Mouse (Mus musculus) Patski (cell line): ENCODE results near the gene Loxl1. TPM values are rescaled to one million over a fixed set of nuclear protein-coding genes. Genes with fewer than 3 reads are reported as not detected.
A peak's percentile ranks its signal among the peaks of the same experiment; 100 is the strongest.

ENCODE experiments used
- ATAC-seq: fragments of 100-300 bp; one replicate; pipeline ENCODE4 v1.8.0; 2021
- CTCF ChIA-PET: fragments of 350-600 bp; sonication (Branson Sonifier 250); formaldehyde crosslinking; loops from one replicate; lab custom pipeline; 2022; ENCODE audit warnings: inconsistent platforms; lab: Charles Lee
- POLR2A ChIA-PET: fragments of 350-600 bp; sonication (Branson Sonifier 250); formaldehyde crosslinking; loops from one replicate; lab custom pipeline; 2022; ENCODE audit warnings: antibody characterized with exemption, inconsistent platforms; lab: Charles Lee
- DNase-seq: peaks from one replicate; pipeline ENCODE4 v3.0.0-alpha.2; 2011; ENCODE audit warnings: low read depth, low spot score
- H3K27me3 ChIP-seq: fragments of 371-371 bp; one replicate; pipeline ENCODE4 v1.5.1; 2021
- CTCF ChIP-seq: fragments of 100-300 bp; IDR thresholded peaks from one replicate; pipeline ENCODE4 v1.5.1; 2021
- in situ Hi-C: fragments of 300-500 bp; cut with MboI; formaldehyde crosslinking; loops from 3 replicates; pipeline ENCODE4 v1.11.1; 2018; ENCODE audit warnings: low pct_unique_long_range_greater_than_20kb, mixed read lengths
- polyA plus RNA-seq: library from polyadenylated mRNA; unstranded; gene quantifications from one replicate; pipeline ENCODE4 v1.2.3, GENCODE M21; 2021

Gene Loxl1
- polyA plus RNA-seq, 1 experiment from 2014 or later, result 139 TPM

DNA sequence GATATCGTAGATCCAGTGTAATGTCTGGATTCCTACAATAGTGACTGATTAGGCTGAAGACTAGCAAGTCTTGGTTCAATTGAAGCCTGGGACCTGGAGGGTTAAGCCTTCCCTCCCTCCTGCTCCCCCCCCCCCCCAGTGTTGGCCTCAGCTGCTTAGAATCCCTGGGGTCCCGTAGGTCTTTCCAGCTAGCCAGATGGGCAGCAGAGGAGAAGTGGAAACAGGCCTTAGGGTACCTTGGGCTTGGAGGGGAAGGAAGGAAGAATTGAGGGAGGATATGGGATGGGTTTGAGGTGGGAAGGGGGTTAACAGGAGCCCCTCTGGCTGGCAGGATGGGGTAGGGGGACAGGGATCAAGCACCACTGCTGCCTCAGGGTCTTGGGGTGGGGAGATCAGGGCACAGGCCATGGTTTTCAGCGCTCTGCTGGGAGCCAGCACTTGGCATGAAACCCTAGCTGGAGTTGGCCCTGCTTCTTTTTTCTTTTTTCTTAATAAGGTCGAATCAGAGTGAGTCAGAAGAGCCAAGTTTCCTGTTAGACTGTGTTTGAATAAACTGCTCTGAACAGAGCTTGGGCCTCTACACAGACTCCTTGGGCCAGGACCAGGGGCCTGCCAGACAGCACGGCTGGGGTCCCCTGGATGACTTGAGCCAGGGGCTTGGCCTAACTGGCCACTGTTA is 1.8 kb upstream of the Loxl1 start:
- TF ChIP-seq CTCF, result no peak
- in situ Hi-C loops, result loop anchor here (5.0 kb wide), 1 partner anchor 142 kb away; no protein-coding TSS in a partner anchor
- no peak for ATAC-seq
- ChIA-PET CTCF (no interaction called here), POLR2A (interaction anchor here (0.6 kb wide), 1 partner anchor 75 kb away, joined by 3 read pairs; no protein-coding TSS in a partner anchor)
- DNase-seq, result no peak
- no peaks in the 10 kb centered on the region for H3K27me3 ChIP-seq

DNA sequence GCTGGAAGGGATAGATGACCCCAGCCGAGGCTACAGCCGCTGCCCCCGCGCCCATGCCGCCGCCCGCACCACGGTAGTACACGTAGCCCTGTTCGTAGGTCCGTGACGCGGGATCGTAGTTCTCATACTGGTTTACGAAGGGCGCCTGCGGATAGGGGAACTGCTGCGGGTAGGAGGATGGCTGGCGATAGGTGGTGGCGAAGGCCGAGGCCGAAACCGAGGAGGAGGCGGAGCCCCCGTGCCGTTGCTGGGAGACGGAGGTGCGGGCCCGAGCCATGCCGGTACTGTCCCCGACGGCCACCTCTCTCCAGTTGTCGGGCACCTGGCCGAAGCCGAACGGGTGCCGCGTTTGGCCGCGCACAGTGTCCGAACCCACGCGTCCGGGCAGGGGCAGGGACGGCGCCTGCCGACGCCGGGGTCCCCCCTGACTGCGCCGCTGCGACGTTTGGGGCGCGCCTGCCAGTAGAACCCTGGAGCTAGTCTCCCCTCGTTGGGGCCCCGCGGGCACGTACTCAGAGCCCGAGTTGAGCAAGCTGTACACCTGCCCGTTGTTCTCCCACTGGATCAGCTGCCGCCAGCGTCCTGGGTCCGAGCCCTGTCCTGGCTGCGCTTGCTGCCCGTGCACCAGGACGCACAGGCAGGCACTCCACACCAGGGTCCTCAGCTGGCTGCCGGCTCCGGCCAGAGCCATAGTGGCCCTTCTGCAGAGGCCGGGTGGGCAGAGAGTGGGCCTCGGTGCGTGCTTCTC is 616 bp downstream of the Loxl1 start:
- H3K27me3 ChIP-seq, result no peaks in the 10 kb centered on the region
- peak; percentile 23 for ATAC-seq
- CTCF ChIA-PET, result interaction anchor here (0.7 to 1.5 kb wide), 2 partner anchors 13 to 17 kb away, joined by 3 read pairs; no protein-coding TSS in a partner anchor
- POLR2A ChIA-PET, result interaction anchor here (0.7 to 1.3 kb wide), 3 partner anchors 13 to 201 kb away, joined by 3 to 5 read pairs (median 3); no protein-coding TSS in a partner anchor
- no peak for DNase-seq
- no peak for TF ChIP-seq CTCF
- in situ Hi-C loops, result loop anchor here (5.0 kb wide), 1 partner anchor 145 kb away; no protein-coding TSS in a partner anchor

DNA sequence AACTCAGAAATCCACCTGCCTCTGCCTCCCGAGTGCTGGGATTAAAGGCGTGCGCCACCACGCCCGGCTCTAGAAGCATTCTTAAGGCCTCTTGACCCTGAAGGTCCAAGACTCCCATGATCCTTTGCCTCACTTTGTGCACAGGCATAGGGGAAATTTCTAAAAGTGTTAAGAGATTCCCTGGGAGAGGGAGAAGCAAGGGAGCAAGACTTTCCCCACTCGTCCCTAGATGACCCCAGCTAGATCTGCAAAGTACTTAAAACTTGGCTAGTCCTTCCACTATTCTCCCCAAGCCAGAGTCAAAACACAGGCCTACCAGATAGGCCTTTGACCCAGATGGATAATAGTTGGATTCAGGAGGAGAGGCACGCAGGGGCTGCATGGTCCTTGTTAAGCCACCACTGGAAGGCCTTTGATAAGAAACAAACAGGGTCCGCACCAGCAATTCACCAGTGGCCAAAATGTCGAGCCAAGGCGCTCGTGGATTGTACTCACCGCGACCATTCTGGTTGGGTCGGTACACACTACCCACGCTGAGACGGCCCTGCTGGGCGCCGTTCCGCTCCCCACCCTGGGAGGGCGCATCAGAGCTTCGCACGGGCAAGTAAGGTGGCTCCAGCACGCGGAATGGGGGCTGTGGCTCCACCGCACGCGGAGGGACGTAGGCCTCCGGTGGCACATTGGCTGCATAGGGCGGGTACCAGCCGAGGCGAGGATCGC is 1.6 kb downstream of the Loxl1 start:
- no peak for ATAC-seq
- no peak for DNase-seq
- POLR2A ChIA-PET, result no interaction called here
- H3K27me3 ChIP-seq, result no peaks in the 10 kb centered on the region
- CTCF ChIA-PET, result no interaction called here
- no peak for TF ChIP-seq CTCF
- in situ Hi-C loops, result loop anchor here (5.0 kb wide), 1 partner anchor 146 kb away; no protein-coding TSS in a partner anchor

DNA sequence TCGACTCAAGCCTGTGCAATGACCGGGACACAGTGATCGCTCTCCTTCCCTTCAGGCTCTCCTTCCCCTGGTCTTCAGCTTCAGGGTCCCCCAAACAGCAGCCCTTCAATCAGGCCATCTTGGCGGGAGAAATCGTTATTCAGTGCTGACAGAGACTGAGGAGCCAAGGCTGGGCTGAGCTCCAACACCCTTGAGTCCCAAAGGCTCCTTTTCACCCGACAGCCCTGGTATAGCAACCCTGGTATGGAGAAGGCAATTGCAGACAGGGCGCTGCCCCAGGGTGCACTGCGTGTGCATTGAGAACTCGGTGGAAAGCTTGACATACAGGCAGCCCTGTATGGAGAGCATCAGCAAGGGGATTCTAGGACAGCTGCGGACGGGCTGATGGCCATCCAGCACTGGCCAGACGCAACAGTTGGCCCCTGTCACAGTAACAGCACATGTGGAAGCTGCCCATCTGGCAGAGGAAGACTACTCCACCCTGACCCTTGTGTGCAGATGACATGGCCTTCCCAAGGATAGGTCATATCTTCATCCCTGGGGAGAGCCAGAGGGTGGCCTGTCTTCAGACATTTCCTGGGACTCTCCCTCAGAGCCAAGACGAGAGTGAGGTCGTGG is 2.8 kb downstream of the Loxl1 start:
- ATAC-seq (no peak), DNase-seq (no peak)
- ChIA-PET CTCF (interaction anchor here (1.3 kb wide), 1 partner anchor 12 kb away, joined by 3 read pairs; no protein-coding TSS in a partner anchor), POLR2A (interaction anchor here (0.7 kb wide), 1 partner anchor 197 kb away, joined by 4 read pairs; no protein-coding TSS in a partner anchor)
- in situ Hi-C loops, result loop anchor here (5.0 kb wide), 1 partner anchor 147 kb away; no protein-coding TSS in a partner anchor
- TF ChIP-seq CTCF, result no peak
- no peaks in the 10 kb centered on the region for H3K27me3 ChIP-seq

DNA sequence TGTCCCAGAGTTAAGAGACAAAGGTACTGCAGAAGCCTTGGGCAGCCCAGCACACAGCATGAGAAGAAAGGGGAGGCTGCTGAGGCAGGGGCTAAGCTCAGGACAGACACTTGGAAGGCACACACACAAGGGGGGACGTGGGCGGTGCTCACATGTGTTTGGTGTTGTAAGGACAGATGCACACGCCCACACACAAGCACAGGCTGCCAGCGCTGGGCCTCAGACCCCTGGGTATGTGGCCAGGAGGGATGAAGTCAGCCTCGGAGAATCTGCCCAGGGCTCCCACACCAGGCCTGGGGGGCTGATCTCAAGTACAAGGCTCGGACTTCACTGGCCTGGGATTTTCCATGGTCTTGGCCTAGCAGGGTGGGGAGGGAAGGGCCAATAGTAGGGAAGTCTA is 4.6 kb downstream of the Loxl1 start:
- ChIA-PET POLR2A (interaction anchor here (0.6 to 1.5 kb wide), 4 partner anchors 9 to 151 kb away, joined by 3 to 5 read pairs (median 4); no protein-coding TSS in a partner anchor), CTCF (no interaction called here)
- peak; percentile 87 for DNase-seq
- H3K27me3 ChIP-seq, result no peaks in the 10 kb centered on the region
- in situ Hi-C loops, result no loop called here
- TF ChIP-seq CTCF, result no peak
- peak; percentile 47 for ATAC-seq

DNA sequence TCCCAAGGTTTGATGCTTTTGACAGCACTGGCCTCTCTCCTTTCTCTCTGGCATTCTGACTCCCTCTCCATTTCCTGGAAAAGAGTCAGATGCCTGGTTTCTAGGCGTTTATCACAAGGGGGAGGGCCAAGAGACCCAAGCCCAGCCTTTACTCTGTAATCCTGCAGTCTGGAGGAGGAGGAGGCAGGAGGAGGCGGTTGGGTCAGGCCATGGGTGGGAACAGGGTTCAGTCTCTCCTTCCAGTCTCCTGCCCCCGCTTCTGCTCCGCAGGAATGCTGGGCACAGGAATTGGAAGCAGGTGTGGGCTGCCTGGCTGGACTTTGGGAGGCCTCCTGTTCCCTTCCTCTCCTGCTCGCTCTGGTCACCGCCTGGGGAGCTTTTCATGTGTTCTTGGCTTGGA is 7.3 kb downstream of the Loxl1 start:
- TF ChIP-seq CTCF, result no peak
- ChIA-PET POLR2A (interaction anchor here (1.2 kb wide), 1 partner anchor 10 kb away, joined by 4 read pairs; no protein-coding TSS in a partner anchor), CTCF (interaction anchor here (0.9 kb wide), 1 partner anchor 29 kb away, joined by 3 read pairs; no protein-coding TSS in a partner anchor)
- no peak for ATAC-seq
- in situ Hi-C loops, result no loop called here
- H3K27me3 ChIP-seq, result no peaks in the 10 kb centered on the region
- no peak for DNase-seq

DNA sequence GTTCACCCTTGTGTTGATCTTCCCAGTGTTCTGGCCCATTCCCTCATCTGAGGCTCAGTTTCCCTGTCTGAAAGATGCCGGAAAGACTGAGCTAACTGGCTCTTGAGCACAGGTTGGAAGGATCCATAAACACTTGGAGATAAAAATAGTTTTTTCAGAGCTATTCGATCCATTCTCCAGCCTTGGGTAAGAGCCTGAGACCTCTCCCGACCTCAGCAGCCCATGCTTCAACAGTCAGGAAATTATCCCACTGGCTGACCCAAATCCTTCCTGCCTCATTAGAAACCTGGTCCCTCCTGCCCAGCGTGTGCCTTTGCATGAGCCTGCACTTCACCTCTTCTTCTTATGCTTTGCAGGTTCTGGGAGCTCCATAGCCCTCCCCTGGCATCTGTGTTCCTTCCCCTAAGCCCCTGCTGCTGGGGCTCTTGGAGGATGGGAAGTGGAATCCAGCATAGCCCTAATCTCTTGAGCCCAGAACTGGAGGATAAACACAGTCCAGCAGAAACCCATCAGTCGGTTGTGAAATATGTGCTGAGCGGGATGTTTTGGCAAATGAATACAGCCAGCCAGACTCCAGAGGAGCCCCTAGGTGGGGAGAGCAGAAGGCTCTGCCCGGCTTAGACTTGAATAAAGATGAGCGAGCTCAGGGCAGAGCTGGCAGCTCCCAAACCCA is 9.3 kb downstream of the Loxl1 start:
- H3K27me3 ChIP-seq, result no peaks in the 10 kb centered on the region
- ATAC-seq (no peak), DNase-seq (no peak)
- no peak for TF ChIP-seq CTCF
- in situ Hi-C loops, result no loop called here
- POLR2A ChIA-PET, result interaction anchor here (0.7 kb wide), 1 partner anchor 155 kb away, joined by 3 read pairs; no protein-coding TSS in a partner anchor
- CTCF ChIA-PET, result no interaction called here

DNA sequence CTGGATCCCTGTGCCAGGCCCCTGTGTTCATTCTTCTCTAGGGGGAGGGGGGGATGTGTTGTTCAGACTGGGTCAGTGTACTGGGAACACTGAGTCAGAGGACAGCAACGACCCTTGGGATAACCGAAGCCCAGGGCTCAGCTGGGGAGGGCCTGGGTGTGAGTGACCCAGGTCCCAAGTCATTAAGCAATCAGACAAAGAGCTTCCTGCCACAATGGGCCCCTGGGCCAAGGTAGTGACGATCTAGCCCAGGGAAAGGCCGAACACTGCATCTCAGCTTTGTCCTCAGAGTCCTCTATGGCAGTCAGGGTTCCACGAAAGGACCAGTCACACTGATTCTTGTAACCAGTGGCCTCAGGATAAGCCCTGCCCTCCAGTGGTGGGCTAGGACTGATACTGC is 9.9 kb downstream of the Loxl1 start:
- H3K27me3 ChIP-seq, result no peaks in the 10 kb centered on the region
- CTCF ChIA-PET, result no interaction called here
- in situ Hi-C loops, result no loop called here
- POLR2A ChIA-PET, result interaction anchor here (0.6 to 0.7 kb wide), 2 partner anchors 62 to 155 kb away, joined by 3 read pairs; no protein-coding TSS in a partner anchor
- no peak for ATAC-seq
- DNase-seq, result no peak
- TF ChIP-seq CTCF, result no peak

DNA sequence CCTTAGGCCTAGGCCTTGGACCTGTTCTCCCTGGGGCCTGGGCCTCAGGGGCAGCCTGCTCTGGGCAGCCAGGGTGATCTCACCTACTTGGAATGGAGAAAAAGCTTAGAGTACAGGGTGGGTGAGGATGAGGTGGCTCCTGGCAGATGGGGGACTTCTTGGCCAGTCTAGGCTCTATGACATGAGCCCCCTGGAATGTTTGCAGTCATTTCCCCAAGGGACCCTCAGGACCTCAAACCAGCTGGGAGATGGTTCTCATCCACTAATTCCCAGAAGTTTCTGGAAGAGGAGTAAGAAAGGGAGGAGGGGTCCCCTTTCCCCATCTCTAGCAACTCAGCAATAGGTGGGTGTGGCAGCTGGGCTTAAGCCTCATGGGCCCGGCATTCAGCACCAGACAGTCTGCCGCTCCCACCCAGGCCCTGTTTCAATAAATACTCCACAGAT is 13.6 kb downstream of the Loxl1 start:
- ChIA-PET CTCF (interaction anchor here (1.5 kb wide), 1 partner anchor 17 kb away, joined by 6 read pairs; no protein-coding TSS in a partner anchor), POLR2A (interaction anchor here (0.6 to 1.4 kb wide), 4 partner anchors 9 to 284 kb away, joined by 3 to 5 read pairs (median 4); partner anchors contain the start of gene Loxl1)
- in situ Hi-C loops, result no loop called here
- no peak for TF ChIP-seq CTCF
- DNase-seq, result peak; percentile 88
- ATAC-seq, result peak; percentile 81
- no peaks in the 10 kb centered on the region for H3K27me3 ChIP-seq
